Mouse (Mus musculus): ENCODE data around the gene Rtp3.

Rtp3 gene

GRCm38 (mm10) chr9:110982351-110982750 is 8.0 kb downstream of the Rtp3 start:
- no peak for DNase-seq (ENCODE audit: low read depth in 2 of 2, low spot score in 2 of 2)

GRCm38 (mm10) chr9:110979411-110979810 is 11.0 kb downstream of the Rtp3 start:
- no peak for DNase-seq (ENCODE audit: low read depth in 2 of 2, low spot score in 2 of 2)

GRCm38 (mm10) chr9:110965910-110966231 is 24.5 kb downstream of the Rtp3 start:
- DNase-seq (ENCODE audit: low read depth in 2 of 2, low spot score in 2 of 2), result no peak

GRCm38 (mm10) chr9:110965062-110965909 is 25.1 kb downstream of the Rtp3 start:
- DNase-seq (ENCODE audit: low read depth in 2 of 2, low spot score in 2 of 2), result peak in 1 of 2 experiments; percentile 8

- no peak for DNase-seq (ENCODE audit: low read depth in 2 of 2, low spot score in 2 of 2)
These were observed 26.7 kb downstream of the Rtp3 start for GRCm38 (mm10) chr9:110963566-110964115.

- no peak for DNase-seq (ENCODE audit: low read depth in 2 of 2, low spot score in 2 of 2)
These were observed 29.0 kb downstream of the Rtp3 start for GRCm38 (mm10) chr9:110961386-110961785.

GRCm38 (mm10) chr9:110960230-110961149 is 29.9 kb downstream of the Rtp3 start:
- DNase-seq (ENCODE audit: low read depth in 2 of 2, low spot score in 2 of 2), result no peak

GRCm38 (mm10) chr9:110959669-110960068 is 30.7 kb downstream of the Rtp3 start:
- DNase-seq (ENCODE audit: low read depth in 2 of 2, low spot score in 2 of 2), result no peak

- DNase-seq (ENCODE audit: low read depth in 2 of 2, low spot score in 2 of 2), result no peak
These were observed 34.4 kb downstream of the Rtp3 start for GRCm38 (mm10) chr9:110955962-110956361.

- DNase-seq (ENCODE audit: low read depth in 2 of 2, low spot score in 2 of 2), result no peak
These were observed 35.5 kb downstream of the Rtp3 start for GRCm38 (mm10) chr9:110954681-110955445.

- DNase-seq (ENCODE audit: low read depth in 2 of 2, low spot score in 2 of 2), result peak; percentile 63 to 76
These were observed 36.6 kb downstream of the Rtp3 start for GRCm38 (mm10) chr9:110953550-110954461.

GRCm38 (mm10) chr9:110952931-110953549 is 37.3 kb downstream of the Rtp3 start:
- no peak for DNase-seq (ENCODE audit: low read depth in 2 of 2, low spot score in 2 of 2)

- no peak for DNase-seq (ENCODE audit: low read depth in 2 of 2, low spot score in 2 of 2)
These were observed 38.0 kb downstream of the Rtp3 start for GRCm38 (mm10) chr9:110952398-110952797.

- no peak for DNase-seq (ENCODE audit: low read depth in 2 of 2, low spot score in 2 of 2)
These were observed 38.5 kb downstream of the Rtp3 start for GRCm38 (mm10) chr9:110951866-110952265.

- no peak for DNase-seq (ENCODE audit: low read depth in 2 of 2, low spot score in 2 of 2)
These were observed 39.0 kb downstream of the Rtp3 start, which contains the start of gene Lrrc2 for GRCm38 (mm10) chr9:110951397-110951796. Gene Lrrc2, plus strand, starts transcription at chr9:110951545.

- DNase-seq (ENCODE audit: low read depth in 2 of 2, low spot score in 2 of 2), result no peak
These were observed 40.3 kb downstream of the Rtp3 start for GRCm38 (mm10) chr9:110950109-110950508.

- no peak for DNase-seq (ENCODE audit: low read depth in 2 of 2, low spot score in 2 of 2)
These were observed 41.5 kb downstream of the Rtp3 start for GRCm38 (mm10) chr9:110948813-110949310.

- DNase-seq (ENCODE audit: low read depth in 2 of 2, low spot score in 2 of 2), result no peak
These were observed 42.5 kb downstream of the Rtp3 start for GRCm38 (mm10) chr9:110947900-110948299.

GRCm38 (mm10) chr9:110947261-110947661 is 43.1 kb downstream of the Rtp3 start:
- DNase-seq (ENCODE audit: low read depth in 2 of 2, low spot score in 2 of 2), result no peak

Data from CD8-positive naive resting alpha-beta T cell, adult 2 months (primary cell).